Mouse (Mus musculus) brain, embryonic 14.5 days (tissue): ENCODE results near the gene Col5a1.

Experiments used
- CTCF ChIP-seq: fragments of 200-500 bp; IDR thresholded peaks from 2 replicates; pipeline ENCODE4 v1.5.1; 2012; ENCODE audit warnings: inconsistent platforms, mild to moderate bottlenecking, moderate library complexity, borderline replicate concordance; ENCODE audit not compliant: insufficient read depth, insufficient read length; ENCODE audit errors: extremely low read depth
- POLR2A ChIP-seq: fragments of 200-500 bp; IDR thresholded peaks from 2 replicates; pipeline ENCODE4 v1.6.1; 2012; ENCODE audit warnings: mild to moderate bottlenecking, inconsistent platforms, borderline replicate concordance; ENCODE audit not compliant: poor library complexity, insufficient read depth, insufficient read length, severe bottlenecking; ENCODE audit errors: extremely low read depth

- no peak for TF ChIP-seq CTCF
- no peak for TF ChIP-seq POLR2A
These were observed 44.3 kb downstream of the Col5a1 start for GRCm38 (mm10) chr2:27930471-27931015.
